Mouse (Mus musculus) olfactory bulb, adult 2 months (tissue): Measurements from ENCODE around the gene Fam53b.

Experiments used
- CTCF ChIP-seq: fragments of 200-500 bp; IDR thresholded peaks from 2 replicates; pipeline ENCODE4 v1.5.1; 2012; ENCODE audit warnings: low read depth, mild to moderate bottlenecking, low read length, moderate library complexity; ENCODE audit not compliant: insufficient read depth
- POLR2A ChIP-seq: fragments of 200-500 bp; IDR thresholded peaks from 2 replicates; pipeline ENCODE4 v1.6.1; 2012; ENCODE audit warnings: mild to moderate bottlenecking, low read depth, low read length, moderate library complexity; ENCODE audit not compliant: insufficient read depth

- TF ChIP-seq POLR2A: no peak
- no peak for TF ChIP-seq CTCF
Measured at GRCm38 (mm10) chr7:132781850-132782249, 31.8 kb downstream of the Fam53b start.
